Mouse (Mus musculus) stomach, postnatal 0 days (tissue): ENCODE results near the gene D5Ertd579e.

Source experiments
- CTCF ChIP-seq: IDR thresholded peaks from 2 replicates; pipeline ENCODE4 v1.5.1; 2016; ENCODE audit warnings: antibody characterized with exemption, low read depth, mild to moderate bottlenecking, moderate library complexity
- EP300 ChIP-seq: optimal IDR thresholded peaks from 2 replicates; pipeline ENCODE3; 2016; ENCODE audit warnings: antibody characterized with exemption

DNA sequence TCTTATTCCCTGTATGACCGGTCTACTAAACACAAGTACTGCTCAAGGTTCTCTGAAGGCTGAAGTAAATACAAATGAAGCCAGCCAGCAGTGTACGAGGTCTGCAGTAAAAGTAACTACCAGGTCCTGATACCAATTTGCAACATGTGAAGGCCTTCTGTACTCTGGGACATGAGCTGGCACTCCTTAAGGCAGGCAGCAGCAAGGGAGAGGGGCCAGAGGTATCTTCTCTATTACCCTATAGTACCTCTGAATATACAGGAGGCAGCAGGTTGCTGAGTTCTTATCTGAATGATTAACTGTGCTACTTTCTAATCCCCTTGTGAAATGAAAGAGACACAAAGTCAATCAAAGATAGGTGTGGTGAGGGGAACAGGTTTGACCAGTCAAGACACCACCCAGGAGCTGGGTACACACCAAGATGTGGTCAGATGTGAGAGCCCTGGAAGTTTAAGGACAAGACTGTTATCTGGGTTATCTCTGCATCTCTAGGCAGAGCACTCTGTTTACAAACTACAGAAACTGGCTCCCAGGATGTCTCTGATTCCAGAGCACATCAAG, 86.8 kb downstream of the D5Ertd579e start:
- TF ChIP-seq CTCF (no peak), EP300 (no peak)
